Mouse (Mus musculus) kidney, adult 2 months (tissue): ENCODE results near the gene Cand2.

Experiments
- CTCF ChIP-seq: fragments of 200-500 bp; conservative IDR thresholded peaks from 2 replicates; pipeline ENCODE4 v1.5.1; 2011; ENCODE audit warnings: low read depth, mild to moderate bottlenecking, control low read depth, low read length, moderate library complexity, mixed read lengths; ENCODE audit not compliant: insufficient read depth, insufficient read length
- POLR2A ChIP-seq: fragments of 200-500 bp; IDR thresholded peaks from one replicate; pipeline ENCODE4 v1.6.1; 2011; ENCODE audit warnings: low read depth, low read length, control low read depth

DNA sequence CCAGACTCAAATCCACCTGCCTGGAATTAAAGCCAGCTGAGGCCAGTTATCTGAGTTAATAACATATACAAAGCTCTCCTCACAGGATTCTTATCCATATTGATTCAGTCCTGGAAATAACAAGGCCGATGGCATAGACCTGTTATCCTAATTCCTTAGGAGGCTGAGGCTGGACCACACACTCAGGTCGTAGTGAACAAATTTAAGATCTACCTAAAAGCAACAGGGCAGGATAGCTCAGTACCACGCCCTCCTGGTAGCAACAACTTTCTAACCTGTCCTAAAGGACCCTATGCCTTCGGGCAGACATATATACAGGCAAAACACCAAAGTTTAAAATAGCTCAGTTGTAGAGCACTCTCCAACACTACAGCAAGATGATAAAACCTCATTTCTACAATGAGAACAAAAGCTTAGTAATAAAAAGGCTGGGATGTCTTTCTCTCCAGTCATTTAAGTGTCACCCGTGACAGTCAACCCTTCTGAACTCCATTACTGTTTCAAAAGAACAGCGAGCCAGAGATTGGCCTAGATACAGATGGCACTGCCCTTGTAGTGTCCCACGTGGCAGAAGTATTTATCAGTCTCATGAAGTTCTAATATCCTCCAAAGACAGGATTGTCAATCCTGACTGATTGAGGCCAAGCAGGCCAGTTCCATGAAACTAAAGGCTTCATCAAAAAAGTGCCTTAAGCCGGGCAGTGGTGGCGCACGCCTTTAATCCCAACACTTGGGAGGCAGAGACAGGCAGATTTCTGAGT, 30.3 kb downstream of the Cand2 start:
- TF ChIP-seq POLR2A (no peak), CTCF (no peak)
